Mouse (Mus musculus): ENCODE data around the gene Galnt14. TPM values are rescaled to one million over a fixed set of nuclear protein-coding genes. Genes with fewer than 3 reads are reported as not detected.

Galnt14 gene
- polyA plus RNA-seq, 1 experiment, result not detected

GRCm38 (mm10) chr17:73703571-73703970 is 6.7 kb downstream of the Galnt14 start:
- no peaks in the 10 kb centered on the region for H3K36me3 ChIP-seq (ENCODE audit: control insufficient read depth, insufficient read depth)
- H3ac ChIP-seq (ENCODE audit: control insufficient read depth, insufficient read length, low read depth), result no peak overlapping the region
- no peaks in the 10 kb centered on the region for H3K79me3 ChIP-seq (ENCODE audit: low read depth)
- H3K4me3 ChIP-seq (ENCODE audit: insufficient read depth, poor library complexity, severe bottlenecking), result no peak overlapping the region
- H3K79me2 ChIP-seq (ENCODE audit: control insufficient read depth, insufficient read depth), result no peaks in the 10 kb centered on the region
- H3K27me3 ChIP-seq (ENCODE audit: control insufficient read depth, insufficient read depth, insufficient read length), result peaks cover 24% of the 10 kb centered on the region
- TF ChIP-seq FOSL1 (IDR thresholded peaks at IDR 0.05; ENCODE audit: insufficient read depth, low read length, poor library complexity, severe bottlenecking) (no peak), CTCF (IDR thresholded peaks at IDR 0.05; ENCODE audit: control insufficient read depth, insufficient read depth, insufficient read length) (no peak), CEBPB (IDR thresholded peaks at IDR 0.05; ENCODE audit: low read depth) (no peak), USF1 (IDR thresholded peaks at IDR 0.05; ENCODE audit: low read depth) (no peak), MYOG (IDR thresholded peaks at IDR 0.05; ENCODE audit: control insufficient read depth, extremely low read depth, insufficient read length) (no peak), MAX (IDR thresholded peaks at IDR 0.05) (no peak), MYOD1 (IDR thresholded peaks at IDR 0.05; ENCODE audit: control insufficient read depth, insufficient read length, low read depth) (no peak)

GRCm38 (mm10) chr17:73701016-73701415 is 9.2 kb downstream of the Galnt14 start:
- TF ChIP-seq USF1 (IDR thresholded peaks at IDR 0.05; ENCODE audit: low read depth) (no peak), MAX (IDR thresholded peaks at IDR 0.05) (no peak)
- no peaks in the 10 kb centered on the region for H3K36me3 ChIP-seq (ENCODE audit: control insufficient read depth, insufficient read depth)
- no peaks in the 10 kb centered on the region for H3K79me2 ChIP-seq (ENCODE audit: control insufficient read depth, insufficient read depth)
- H3K79me3 ChIP-seq (ENCODE audit: low read depth), result no peaks in the 10 kb centered on the region
- no peak overlapping the region for H3ac ChIP-seq (ENCODE audit: control insufficient read depth, insufficient read length, low read depth)
- H3K27me3 ChIP-seq (ENCODE audit: control insufficient read depth, insufficient read depth, insufficient read length), result peaks cover 18% of the 10 kb centered on the region
- H3K4me3 ChIP-seq (ENCODE audit: insufficient read depth, poor library complexity, severe bottlenecking), result no peak overlapping the region

- Histone ChIP-seq H3ac (ENCODE audit: control insufficient read depth, insufficient read length, low read depth) (no peak overlapping the region), H3K79me3 (ENCODE audit: low read depth) (no peaks in the 10 kb centered on the region), H3K4me3 (ENCODE audit: insufficient read depth, poor library complexity, severe bottlenecking) (no peak overlapping the region), H3K36me3 (ENCODE audit: control insufficient read depth, insufficient read depth) (no peaks in the 10 kb centered on the region), H3K27me3 (ENCODE audit: control insufficient read depth, insufficient read depth, insufficient read length) (peaks cover 15% of the 10 kb centered on the region), H3K79me2 (ENCODE audit: control insufficient read depth, insufficient read depth) (no peaks in the 10 kb centered on the region)
- TF ChIP-seq USF1 (IDR thresholded peaks at IDR 0.05; ENCODE audit: low read depth) (no peak), MYOG (IDR thresholded peaks at IDR 0.05; ENCODE audit: control insufficient read depth, extremely low read depth, insufficient read length) (no peak), FOSL1 (IDR thresholded peaks at IDR 0.05; ENCODE audit: insufficient read depth, low read length, poor library complexity, severe bottlenecking) (no peak), CEBPB (IDR thresholded peaks at IDR 0.05; ENCODE audit: low read depth) (no peak), MYOD1 (IDR thresholded peaks at IDR 0.05; ENCODE audit: control insufficient read depth, insufficient read length, low read depth) (no peak), CTCF (IDR thresholded peaks at IDR 0.05; ENCODE audit: control insufficient read depth, insufficient read depth, insufficient read length) (no peak), MAX (IDR thresholded peaks at IDR 0.05) (no peak)
These were observed 10.4 kb downstream of the Galnt14 start for GRCm38 (mm10) chr17:73699881-73700280.

- TF ChIP-seq USF1 (IDR thresholded peaks at IDR 0.05; ENCODE audit: low read depth) (no peak), CEBPB (IDR thresholded peaks at IDR 0.05; ENCODE audit: low read depth) (no peak)
- H3ac ChIP-seq (ENCODE audit: control insufficient read depth, insufficient read length, low read depth), result no peak overlapping the region
- H3K79me2 ChIP-seq (ENCODE audit: control insufficient read depth, insufficient read depth), result no peaks in the 10 kb centered on the region
These were observed 15.9 kb downstream of the Galnt14 start for GRCm38 (mm10) chr17:73694206-73694952.

DNA sequence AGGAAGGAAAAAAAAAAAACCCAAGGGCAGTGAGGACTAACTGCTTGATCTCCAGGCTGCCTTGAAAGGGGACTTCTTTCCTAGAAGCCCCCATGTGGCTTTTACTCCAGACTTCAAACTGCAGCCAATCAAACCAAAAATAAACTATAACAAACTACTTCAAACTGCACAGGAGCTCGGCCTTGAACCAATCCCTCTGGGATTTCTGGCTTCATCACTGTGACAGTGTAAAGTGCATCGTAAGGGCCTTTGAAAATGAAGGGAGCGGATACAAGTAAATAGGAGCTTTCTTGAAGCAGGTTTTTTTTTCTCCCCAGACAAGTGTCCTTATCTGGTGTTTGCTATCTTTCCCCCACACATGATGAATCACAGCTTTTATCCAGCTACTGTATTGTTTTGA is 22.0 kb downstream of the Galnt14 start:
- Histone ChIP-seq H3ac (ENCODE audit: control insufficient read depth, insufficient read length, low read depth) (no peak overlapping the region), H3K27me3 (ENCODE audit: control insufficient read depth, insufficient read depth, insufficient read length) (no peaks in the 10 kb centered on the region), H3K36me3 (ENCODE audit: control insufficient read depth, insufficient read depth) (no peaks in the 10 kb centered on the region), H3K79me3 (ENCODE audit: low read depth) (no peaks in the 10 kb centered on the region), H3K79me2 (ENCODE audit: control insufficient read depth, insufficient read depth) (no peaks in the 10 kb centered on the region), H3K4me3 (ENCODE audit: insufficient read depth, poor library complexity, severe bottlenecking) (no peak overlapping the region)
- TF ChIP-seq MYOD1 (IDR thresholded peaks at IDR 0.05; ENCODE audit: control insufficient read depth, insufficient read length, low read depth) (no peak), MAX (IDR thresholded peaks at IDR 0.05) (no peak), CEBPB (IDR thresholded peaks at IDR 0.05; ENCODE audit: low read depth) (no peak)

More at GRCm38 (mm10) chr17:73694206-73694952, 15.9 kb downstream of the Galnt14 start:
- Histone ChIP-seq H3K36me3 (ENCODE audit: control insufficient read depth, insufficient read depth) (no peaks in the 10 kb centered on the region), H3K79me3 (ENCODE audit: low read depth) (no peaks in the 10 kb centered on the region), H3K4me3 (ENCODE audit: insufficient read depth, poor library complexity, severe bottlenecking) (no peak overlapping the region), H3K27me3 (ENCODE audit: control insufficient read depth, insufficient read depth, insufficient read length) (peaks cover 5% of the 10 kb centered on the region)

DNA sequence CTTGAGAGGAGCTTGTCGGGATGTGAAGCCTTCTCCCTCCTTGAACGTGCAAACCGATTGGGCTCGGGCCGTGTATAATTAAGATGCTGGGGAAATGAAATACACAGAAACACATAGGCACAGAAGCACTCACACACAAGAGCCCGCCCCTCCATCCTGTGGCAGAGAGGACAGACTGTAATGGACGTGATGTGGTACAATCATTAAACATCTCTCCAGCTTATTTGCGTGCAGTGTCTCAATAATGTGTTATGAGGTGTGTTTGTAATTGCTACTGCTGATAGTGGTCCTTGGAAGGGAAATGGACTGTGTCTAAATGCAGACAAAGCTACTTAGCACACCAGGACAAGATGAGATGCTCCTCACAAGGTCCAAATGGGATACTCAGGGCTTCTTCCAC is 24.0 kb downstream of the Galnt14 start:
- Histone ChIP-seq H3K36me3 (ENCODE audit: control insufficient read depth, insufficient read depth) (no peaks in the 10 kb centered on the region), H3K4me3 (ENCODE audit: insufficient read depth, poor library complexity, severe bottlenecking) (no peak overlapping the region), H3ac (ENCODE audit: control insufficient read depth, insufficient read length, low read depth) (no peak overlapping the region), H3K79me2 (ENCODE audit: control insufficient read depth, insufficient read depth) (no peaks in the 10 kb centered on the region), H3K79me3 (ENCODE audit: low read depth) (no peaks in the 10 kb centered on the region), H3K27me3 (ENCODE audit: control insufficient read depth, insufficient read depth, insufficient read length) (no peaks in the 10 kb centered on the region)
- TF ChIP-seq FOSL1 (IDR thresholded peaks at IDR 0.05; ENCODE audit: insufficient read depth, low read length, poor library complexity, severe bottlenecking) (no peak), USF1 (IDR thresholded peaks at IDR 0.05; ENCODE audit: low read depth) (no peak), CTCF (IDR thresholded peaks at IDR 0.05; ENCODE audit: control insufficient read depth, insufficient read depth, insufficient read length) (no peak), MAX (IDR thresholded peaks at IDR 0.05) (no peak), CEBPB (IDR thresholded peaks at IDR 0.05; ENCODE audit: low read depth) (no peak), MYOG (IDR thresholded peaks at IDR 0.05; ENCODE audit: control insufficient read depth, extremely low read depth, insufficient read length) (no peak), MYOD1 (IDR thresholded peaks at IDR 0.05; ENCODE audit: control insufficient read depth, insufficient read length, low read depth) (no peak)
